Mouse (Mus musculus): ENCODE data around the gene Mrm2. TPM values are rescaled to one million over a fixed set of nuclear protein-coding genes. Genes with fewer than 3 reads are reported as not detected.
"Not testable (repeated sequence)": the region's sequence is repeated elsewhere in the genome, so short reads cannot be mapped to it uniquely, and the experiment has no call there.

Mrm2 gene
- polyA plus RNA-seq, 1 experiment from 2014 or later = 12.4 TPM

DNA sequence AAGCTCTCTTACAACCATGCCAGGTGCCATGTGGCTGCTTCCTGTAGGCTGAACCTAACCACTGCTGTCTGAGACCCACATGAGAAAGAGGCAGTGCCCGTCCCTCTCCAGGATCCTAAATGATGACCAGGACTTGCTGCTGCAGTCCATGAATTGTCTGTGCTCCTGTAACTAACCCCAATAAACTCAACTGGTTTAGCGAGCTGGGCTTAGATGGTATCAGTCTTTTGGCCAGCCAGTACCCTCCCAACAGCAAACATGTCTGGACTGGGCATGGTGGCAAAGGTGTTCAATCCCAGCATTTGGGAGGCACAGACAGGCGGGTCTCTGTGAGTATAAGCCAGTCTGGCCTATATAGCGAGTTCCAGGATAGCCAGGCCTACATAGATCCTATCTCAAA is 37.2 kb upstream of the Mrm2 start:
- no peak overlapping the region for H3K4me2 ChIP-seq
- DNase-seq = no peak
- H3K27me3 ChIP-seq = no peaks in the 10 kb centered on the region
- H3K9me3 ChIP-seq (replicated peaks) = no peaks in the 10 kb centered on the region
- H3K27ac ChIP-seq = peak overlapping the region; percentile 64
- H3K36me3 ChIP-seq = no peaks in the 10 kb centered on the region; the same call in 1 of the 2 replicates
- WGBS (ENCODE audit: insufficient replicate concordance) = 67% methylated on average over 4 of the region's 4 CpGs
- H3K4me3 ChIP-seq (replicated peaks) = no peak overlapping the region
- H3K4me1 ChIP-seq (replicated peaks) = peaks cover 48% of the 10 kb centered on the region
- ATAC-seq (ENCODE audit: low read depth) = 0 out of 2 replicates have a peak, but pooled peaks have one; percentile 14
- H3K9ac ChIP-seq = no peak overlapping the region

DNA sequence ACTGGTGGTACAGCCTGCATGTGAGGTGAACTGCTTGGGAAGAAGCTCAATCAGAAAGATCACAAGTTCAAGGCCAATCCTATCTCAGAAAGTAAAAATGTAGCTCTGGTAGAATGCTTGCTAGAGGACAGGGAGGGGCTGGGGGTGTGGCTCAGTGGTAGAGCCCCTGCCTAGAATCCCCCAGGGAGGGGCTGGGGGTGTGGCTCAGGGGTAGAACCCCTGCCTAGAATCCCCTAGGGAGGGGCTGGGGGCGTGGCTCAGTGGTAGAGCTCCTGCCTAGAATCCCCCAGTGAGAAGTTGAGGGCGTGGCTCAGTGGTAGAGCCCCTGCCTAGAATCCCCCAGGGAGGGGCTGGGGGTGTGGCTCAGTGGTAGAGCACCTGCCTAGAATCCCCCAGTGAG is 36.4 kb upstream of the Mrm2 start:
- H3K9ac ChIP-seq; H3K4me2 ChIP-seq; H3K9me3 ChIP-seq (replicated peaks); H3K36me3 ChIP-seq; H3K27ac ChIP-seq; ATAC-seq (ENCODE audit: low read depth); DNase-seq; H3K4me3 ChIP-seq (replicated peaks); H3K27me3 ChIP-seq: not testable (repeated sequence)
- H3K4me1 ChIP-seq (replicated peaks) = peaks cover 42% of the 10 kb centered on the region
- 62% methylated on average over 2 of the region's 2 CpGs for WGBS (ENCODE audit: insufficient replicate concordance)

DNA sequence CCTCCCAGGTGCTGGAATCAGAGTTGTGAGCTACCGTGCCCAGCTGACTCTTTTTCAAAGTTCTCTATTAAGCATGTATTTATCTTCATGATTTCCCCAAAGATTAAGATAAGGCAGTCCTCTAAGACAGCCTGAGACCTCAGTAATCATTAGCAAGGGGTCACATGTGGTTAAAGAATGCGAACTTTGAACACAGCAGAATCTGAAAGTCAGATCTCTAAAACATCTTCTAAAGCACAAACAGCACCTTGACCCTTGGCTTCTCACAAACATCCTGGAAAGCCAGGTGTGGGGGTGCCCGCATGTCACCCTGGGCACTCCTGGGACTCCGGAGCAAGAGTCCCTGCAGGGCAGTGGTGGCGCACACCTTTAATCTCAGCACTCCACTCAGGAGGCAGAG is 32.7 kb upstream of the Mrm2 start:
- Histone ChIP-seq H3K27me3 (no peaks in the 10 kb centered on the region), H3K4me1 (replicated peaks) (peaks cover 17% of the 10 kb centered on the region), H3K4me3 (replicated peaks) (no peak overlapping the region), H3K4me2 (no peak overlapping the region), H3K27ac (no peak overlapping the region), H3K9ac (no peak overlapping the region), H3K36me3 (peaks cover 9% of the 10 kb centered on the region), H3K9me3 (replicated peaks) (no peaks in the 10 kb centered on the region; the same call in 1 of the 2 replicates)
- 76% methylated on average over 5 of the region's 5 CpGs for WGBS (ENCODE audit: insufficient replicate concordance)
- ATAC-seq (ENCODE audit: low read depth) (no peak), DNase-seq (no peak)

DNA sequence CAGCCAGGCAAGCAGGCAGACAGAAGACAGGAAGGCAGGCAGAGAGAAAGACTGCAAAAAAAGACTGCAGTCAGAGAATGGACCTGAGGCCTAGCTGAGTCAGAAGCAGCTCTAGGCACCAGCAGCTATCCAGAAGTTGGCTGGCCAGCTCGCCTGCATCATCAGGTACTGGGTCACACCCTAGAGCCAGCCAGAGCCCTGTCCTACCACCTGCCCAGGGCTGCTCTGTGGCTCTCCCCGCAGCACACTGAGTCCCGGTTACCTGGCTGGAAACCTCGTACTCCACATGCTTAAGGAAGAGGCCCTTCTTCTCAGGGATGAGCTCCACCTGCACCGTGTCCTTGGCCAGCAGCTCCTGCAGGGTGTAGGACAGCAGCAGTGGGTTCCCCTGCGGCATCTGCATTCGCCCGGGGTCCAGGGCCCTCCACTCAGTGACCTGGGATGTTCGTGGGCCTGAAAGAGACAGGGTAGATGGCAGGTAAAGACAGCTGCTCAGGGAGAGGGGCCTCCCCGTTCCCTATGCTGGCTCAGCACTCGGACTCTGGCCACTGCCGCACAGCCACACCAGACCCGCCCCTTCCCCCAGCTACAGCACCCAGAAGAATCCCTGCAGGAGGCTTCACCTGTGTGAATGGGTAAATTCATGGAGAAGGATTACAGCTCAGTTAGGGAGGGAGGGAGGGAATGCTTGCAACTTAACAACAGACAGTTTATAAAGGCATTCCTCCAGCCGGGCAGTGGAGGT is 28.4 kb upstream of the Mrm2 start:
- Histone ChIP-seq H3K27ac (no peak overlapping the region), H3K9me3 (replicated peaks) (no peaks in the 10 kb centered on the region; the same call in 1 of the 2 replicates), H3K36me3 (peaks cover 43% of the 10 kb centered on the region), H3K4me1 (replicated peaks) (no peaks in the 10 kb centered on the region), H3K9ac (no peak overlapping the region), H3K4me3 (replicated peaks) (no peak overlapping the region), H3K27me3 (no peaks in the 10 kb centered on the region), H3K4me2 (no peak overlapping the region)
- ATAC-seq (ENCODE audit: low read depth) (no peak), DNase-seq (no peak)
- 75% methylated on average over 14 of the region's 14 CpGs for WGBS (ENCODE audit: insufficient replicate concordance)

DNA sequence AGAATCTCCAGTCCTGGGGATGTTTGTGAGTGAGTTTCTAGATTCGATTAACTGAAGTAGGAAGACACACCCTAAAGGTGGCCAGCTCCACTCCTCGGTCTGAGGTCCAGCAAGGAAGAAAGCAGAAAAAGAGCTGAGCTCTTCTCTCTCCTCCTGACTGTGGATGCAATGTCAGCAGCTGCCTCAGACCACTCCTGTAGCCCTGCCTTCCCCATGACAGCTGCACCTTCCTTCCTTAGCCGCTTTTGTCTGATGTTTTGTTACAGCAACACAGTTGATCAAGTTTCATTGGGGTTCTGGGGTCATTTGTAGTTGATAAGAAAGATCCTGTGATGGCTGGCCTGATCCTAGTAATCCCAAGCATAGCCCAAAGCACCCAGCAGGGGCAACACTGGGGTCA is 25.8 kb upstream of the Mrm2 start:
- Histone ChIP-seq H3K4me3 (replicated peaks) (no peak overlapping the region), H3K27me3 (no peaks in the 10 kb centered on the region), H3K27ac (no peak overlapping the region), H3K4me1 (replicated peaks) (no peaks in the 10 kb centered on the region), H3K4me2 (no peak overlapping the region), H3K9me3 (replicated peaks) (no peaks in the 10 kb centered on the region), H3K9ac (no peak overlapping the region), H3K36me3 (peaks cover 66% of the 10 kb centered on the region)
- WGBS (ENCODE audit: insufficient replicate concordance) = 74% methylated on average over 3 of the region's 3 CpGs
- no peak for ATAC-seq (ENCODE audit: low read depth)
- no peak for DNase-seq

DNA sequence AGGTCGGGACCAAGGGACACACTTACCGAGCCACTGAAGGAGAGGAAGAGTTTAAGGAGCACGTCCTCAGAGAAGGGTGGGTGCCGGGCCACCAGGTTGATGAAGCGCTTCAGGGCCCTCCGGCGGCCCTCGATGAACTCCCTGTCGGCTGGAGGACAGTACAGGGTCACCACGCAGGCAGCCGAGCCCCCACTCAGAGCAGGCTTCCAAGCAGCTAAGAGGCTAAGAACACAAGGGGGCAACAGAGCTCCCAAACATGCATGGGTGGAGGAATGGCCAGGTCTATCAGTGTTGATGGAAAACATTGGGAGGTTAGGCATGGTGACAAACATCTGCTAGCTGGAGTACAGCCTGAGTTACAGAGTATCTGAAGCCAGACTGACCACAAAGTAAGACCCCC is 24.2 kb upstream of the Mrm2 start:
- DNase-seq = no peak
- Histone ChIP-seq H3K27me3 (no peaks in the 10 kb centered on the region), H3K4me2 (no peak overlapping the region), H3K9me3 (replicated peaks) (no peaks in the 10 kb centered on the region), H3K27ac (no peak overlapping the region), H3K36me3 (peaks cover 82% of the 10 kb centered on the region), H3K4me3 (replicated peaks) (no peak overlapping the region), H3K4me1 (replicated peaks) (no peaks in the 10 kb centered on the region), H3K9ac (no peak overlapping the region)
- no peak for ATAC-seq (ENCODE audit: low read depth)
- 73% methylated on average over 11 of the region's 11 CpGs for WGBS (ENCODE audit: insufficient replicate concordance)

DNA sequence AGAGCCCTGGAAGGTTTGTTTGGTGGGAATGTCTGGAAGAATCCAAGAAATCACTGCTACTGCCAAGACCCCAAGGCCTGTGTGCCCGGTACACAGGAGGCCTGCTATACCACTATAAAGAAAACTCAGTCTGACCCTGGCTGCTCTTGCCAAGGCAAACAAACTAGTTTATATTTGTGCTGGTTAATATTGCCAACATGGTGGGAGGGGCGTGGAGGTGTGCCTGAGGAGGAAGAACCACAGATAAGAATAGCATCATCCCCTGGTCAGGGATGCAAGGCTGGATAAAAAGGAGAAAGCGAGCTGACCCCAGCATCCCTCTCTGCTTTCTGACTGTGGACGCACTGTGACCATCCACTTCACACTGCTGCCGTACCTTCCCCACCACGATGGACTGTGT is 20.7 kb upstream of the Mrm2 start:
- ATAC-seq (ENCODE audit: low read depth) (no peak), DNase-seq (no peak)
- peaks cover 74% of the 10 kb centered on the region for H3K36me3 ChIP-seq
- H3K4me1 ChIP-seq (replicated peaks) = peaks cover 3% of the 10 kb centered on the region; the same call in 1 of the 2 replicates
- H3K27ac ChIP-seq = no peak overlapping the region
- no peaks in the 10 kb centered on the region for H3K27me3 ChIP-seq
- no peaks in the 10 kb centered on the region for H3K9me3 ChIP-seq (replicated peaks)
- no peak overlapping the region for H3K4me3 ChIP-seq (replicated peaks)
- H3K9ac ChIP-seq = no peak overlapping the region
- H3K4me2 ChIP-seq = no peak overlapping the region
- WGBS (ENCODE audit: insufficient replicate concordance) = 87% methylated on average over 6 of the region's 6 CpGs

DNA sequence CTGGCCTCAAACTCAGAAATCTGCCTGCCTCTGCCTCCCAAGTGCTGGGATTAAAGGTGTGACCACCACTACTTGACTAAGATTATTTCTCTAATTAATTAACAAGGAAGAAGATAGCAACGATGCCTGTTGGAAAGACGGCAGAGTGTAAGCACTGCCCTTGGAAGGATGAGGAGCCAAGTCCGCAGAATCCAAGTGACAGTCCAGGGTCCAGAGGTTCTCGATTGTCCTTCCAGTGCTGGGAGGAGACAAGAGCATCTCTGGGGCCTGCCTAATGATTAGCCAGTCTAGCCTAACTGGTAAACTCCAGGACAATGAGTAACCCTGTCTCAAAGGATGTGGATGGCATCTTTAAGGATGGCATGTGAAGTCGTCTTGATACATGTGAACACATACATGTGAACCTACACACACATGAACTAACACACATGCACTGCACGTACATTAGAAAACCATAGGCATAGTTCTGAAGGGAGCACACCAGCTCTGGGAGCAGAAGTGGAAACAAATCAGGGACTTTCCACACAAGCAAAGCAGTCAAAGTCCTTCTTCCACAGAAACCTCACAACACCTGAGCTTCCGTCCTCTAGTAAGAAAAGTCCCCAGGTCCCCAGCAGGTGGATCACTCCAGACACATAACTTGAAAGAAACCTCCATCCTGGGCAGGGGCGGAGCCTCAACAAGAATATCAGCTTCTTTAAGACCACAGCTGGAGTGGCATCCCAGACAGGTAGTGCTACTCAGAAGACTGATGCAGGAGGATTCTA is 19.2 kb upstream of the Mrm2 start:
- Histone ChIP-seq H3K9me3 (replicated peaks) (no peaks in the 10 kb centered on the region), H3K36me3 (peaks cover 73% of the 10 kb centered on the region), H3K4me3 (replicated peaks) (no peak overlapping the region), H3K27me3 (no peaks in the 10 kb centered on the region), H3K9ac (no peak overlapping the region), H3K27ac (no peak overlapping the region), H3K4me2 (no peak overlapping the region), H3K4me1 (replicated peaks) (peaks cover 3% of the 10 kb centered on the region; the same call in 1 of the 2 replicates)
- WGBS (ENCODE audit: insufficient replicate concordance) = 75% methylated on average over 8 of the region's 8 CpGs
- no peak for ATAC-seq (ENCODE audit: low read depth)
- no peak for DNase-seq

DNA sequence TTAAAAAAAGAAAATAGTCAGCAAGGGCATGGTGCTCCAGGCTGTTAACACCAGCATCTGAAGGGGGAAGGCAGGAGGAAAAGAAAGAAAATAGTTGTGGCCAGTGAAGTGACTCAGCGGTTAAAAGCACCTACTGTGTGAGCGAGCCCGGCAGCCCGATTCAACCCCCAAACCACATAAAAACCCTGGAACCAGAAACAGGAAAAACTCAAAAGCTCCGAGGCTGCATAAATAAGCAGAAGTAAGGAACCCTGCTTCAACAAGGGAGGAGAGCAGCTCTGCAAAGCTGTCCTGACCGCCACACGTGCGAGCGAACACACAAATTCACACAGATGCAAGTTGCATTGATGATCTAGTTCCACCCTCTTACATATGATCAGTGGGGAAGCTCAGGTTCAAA is 18.2 kb upstream of the Mrm2 start:
- Histone ChIP-seq H3K36me3 (peaks cover 69% of the 10 kb centered on the region), H3K4me2 (no peak overlapping the region), H3K4me1 (replicated peaks) (peaks cover 3% of the 10 kb centered on the region; the same call in 1 of the 2 replicates), H3K27me3 (no peaks in the 10 kb centered on the region), H3K27ac (no peak overlapping the region), H3K9me3 (replicated peaks) (no peaks in the 10 kb centered on the region), H3K4me3 (replicated peaks) (no peak overlapping the region), H3K9ac (peak overlapping the region; percentile 5; the same call in 1 of the 2 replicates)
- 60% methylated on average over 9 of the region's 9 CpGs for WGBS (ENCODE audit: insufficient replicate concordance)
- DNase-seq (no peak), ATAC-seq (ENCODE audit: low read depth) (no peak)

DNA sequence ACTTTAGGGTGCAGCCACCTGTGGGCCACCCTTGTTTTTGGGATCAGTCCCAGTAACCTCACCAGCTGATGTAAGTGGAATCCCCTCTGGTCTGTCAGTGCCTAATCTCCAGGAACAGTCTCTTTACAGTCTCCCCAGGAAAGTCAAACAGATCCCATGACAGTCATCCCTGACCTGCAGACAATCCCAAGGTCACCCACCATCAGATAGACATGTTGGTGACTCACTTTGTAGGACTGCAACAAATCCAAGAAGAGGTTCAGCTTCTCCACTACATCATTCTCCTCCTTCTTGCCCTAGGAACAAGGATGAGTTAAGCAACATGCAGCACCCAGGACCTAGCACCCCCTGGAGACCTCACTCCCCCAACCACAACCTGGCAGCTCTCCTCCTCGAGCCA is 14.4 kb upstream of the Mrm2 start:
- no peak overlapping the region for H3K4me3 ChIP-seq (replicated peaks)
- no peaks in the 10 kb centered on the region for H3K27me3 ChIP-seq
- DNase-seq (no peak), ATAC-seq (ENCODE audit: low read depth) (no peak)
- no peaks in the 10 kb centered on the region for H3K9me3 ChIP-seq (replicated peaks)
- 41% methylated on average over 1 of the region's 1 CpGs for WGBS (ENCODE audit: insufficient replicate concordance)
- H3K36me3 ChIP-seq = peaks cover 53% of the 10 kb centered on the region
- H3K27ac ChIP-seq = no peak overlapping the region
- H3K9ac ChIP-seq = no peak overlapping the region
- no peak overlapping the region for H3K4me2 ChIP-seq
- peaks cover 3% of the 10 kb centered on the region; the same call in 1 of the 2 replicates for H3K4me1 ChIP-seq (replicated peaks)

DNA sequence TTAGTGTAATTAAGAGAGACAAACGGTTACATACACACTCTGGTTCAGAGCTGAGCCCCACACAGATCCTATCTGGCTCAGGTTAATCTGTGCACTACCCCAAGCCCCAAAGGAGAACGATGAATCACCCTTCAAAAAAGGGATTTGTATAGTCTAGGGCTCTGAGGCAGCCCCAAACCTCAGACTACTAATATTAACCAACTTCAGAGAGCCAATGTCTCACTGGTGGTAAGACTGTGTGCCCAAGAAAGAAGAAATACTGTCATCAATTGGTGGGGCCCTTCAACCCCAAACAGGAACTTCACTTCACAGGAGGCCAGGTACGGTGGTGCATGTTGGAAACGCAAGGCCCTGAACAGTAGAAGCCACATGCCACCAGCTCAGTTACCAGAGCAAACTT is 13.5 kb upstream of the Mrm2 start:
- Histone ChIP-seq H3K27ac (no peak overlapping the region), H3K4me3 (replicated peaks) (no peak overlapping the region), H3K4me1 (replicated peaks) (peaks cover 3% of the 10 kb centered on the region; the same call in 1 of the 2 replicates), H3K36me3 (peaks cover 57% of the 10 kb centered on the region), H3K27me3 (no peaks in the 10 kb centered on the region), H3K4me2 (no peak overlapping the region), H3K9ac (no peak overlapping the region), H3K9me3 (replicated peaks) (no peaks in the 10 kb centered on the region)
- DNase-seq (no peak), ATAC-seq (ENCODE audit: low read depth) (no peak)
- WGBS (ENCODE audit: insufficient replicate concordance) = 72% methylated on average over 4 of the region's 4 CpGs
